15 mouse cellular contexts compared by ENCODE assay signal in genomic region chr5:53967560-53967959, GRCm38 (mm10).
"Had no signal": no experiment of that assay in that cellular context is flagged by ENCODE, and none has a peak within 500 bp of the region (broad histone marks: within the 10 kb centered on the region; RNA-seq: fewer than 3 reads in every experiment).

No protein-coding gene starts in this region.

- H3K27me3 ChIP-seq: midbrain, embryonic 12.5 days; neural tube, embryonic 13.5 days; neural tube, embryonic 15.5 days had no signal

- H3K27ac ChIP-seq: liver, embryonic 14.5 days; midbrain, embryonic 10.5 days; midbrain, embryonic 12.5 days; neural tube, embryonic 13.5 days; neural tube, embryonic 15.5 days had no signal

- H3K4me2 ChIP-seq: lung, embryonic 14.5 days; midbrain, embryonic 12.5 days; neural tube, embryonic 13.5 days; neural tube, embryonic 15.5 days had no signal

- H3K4me1 ChIP-seq: midbrain, embryonic 10.5 days; midbrain, embryonic 12.5 days; neural tube, embryonic 13.5 days; neural tube, embryonic 15.5 days had no signal

- H3K9ac ChIP-seq: liver, embryonic 14.5 days; lung, embryonic 14.5 days; midbrain, embryonic 12.5 days; neural tube, embryonic 13.5 days; neural tube, embryonic 15.5 days had no signal

- ATAC-seq: midbrain, embryonic 16.5 days had no signal

- H3K9me3 ChIP-seq: midbrain, embryonic 10.5 days; midbrain, embryonic 12.5 days; neural tube, embryonic 13.5 days; neural tube, embryonic 15.5 days had no signal

- H3K36me3 ChIP-seq: midbrain, embryonic 10.5 days; midbrain, embryonic 12.5 days; neural tube, embryonic 13.5 days; neural tube, embryonic 15.5 days had no signal

- H3K4me3 ChIP-seq: midbrain, embryonic 10.5 days; midbrain, embryonic 12.5 days; myocyte; neural tube, embryonic 13.5 days; neural tube, embryonic 15.5 days had no signal

- DNase-seq: lung, adult 18-20 months; lung, embryonic 14.5 days; lung, postnatal 10 days; midbrain, embryonic 14.5 days; right cerebral cortex, postnatal 14 days; thymus, adult 18-20 months; thymus, postnatal 14 days; thymus, postnatal 36 days had no signal
